Mouse (Mus musculus): ENCODE measurements around the gene Nfib.

Nfib gene

GRCm38 (mm10) chr4:82623081-82623538 is 82.4 kb downstream of the Nfib start:
- no peak for DNase-seq

- DNase-seq = peak; percentile 88
These were observed 83.2 kb downstream of the Nfib start for GRCm38 (mm10) chr4:82622321-82622836.

GRCm38 (mm10) chr4:82619539-82619941 is 86.0 kb downstream of the Nfib start:
- DNase-seq = peak; percentile 41

GRCm38 (mm10) chr4:82619003-82619402 is 86.5 kb downstream of the Nfib start:
- no peak for DNase-seq

- no peak for DNase-seq
These were observed 88.3 kb downstream of the Nfib start for GRCm38 (mm10) chr4:82617257-82617656.

GRCm38 (mm10) chr4:82615712-82616111 is 89.8 kb downstream of the Nfib start:
- no peak for DNase-seq

GRCm38 (mm10) chr4:82614466-82614805 is 91.1 kb downstream of the Nfib start:
- DNase-seq = no peak

GRCm38 (mm10) chr4:82613606-82614465 is 91.7 kb downstream of the Nfib start:
- peak; percentile 48 for DNase-seq

- DNase-seq = no peak
These were observed 95.9 kb downstream of the Nfib start for GRCm38 (mm10) chr4:82609676-82610075.

GRCm38 (mm10) chr4:82608768-82609610 is 96.6 kb downstream of the Nfib start:
- no peak for DNase-seq

- no peak for DNase-seq
These were observed 98.3 kb downstream of the Nfib start for GRCm38 (mm10) chr4:82607266-82607665.

- no peak for DNase-seq
These were observed 99.2 kb downstream of the Nfib start for GRCm38 (mm10) chr4:82606351-82606750.

GRCm38 (mm10) chr4:82605034-82605784 is 100.3 kb downstream of the Nfib start:
- no peak for DNase-seq

GRCm38 (mm10) chr4:82604501-82604900 is 101.0 kb downstream of the Nfib start:
- DNase-seq = no peak

GRCm38 (mm10) chr4:82600636-82601035 is 104.9 kb downstream of the Nfib start:
- DNase-seq = no peak

GRCm38 (mm10) chr4:82598436-82598835 is 107.1 kb downstream of the Nfib start:
- no peak for DNase-seq

- DNase-seq = no peak
These were observed 111.6 kb downstream of the Nfib start for GRCm38 (mm10) chr4:82593681-82594666.

- peak; percentile 9 for DNase-seq
These were observed 113.2 kb downstream of the Nfib start for GRCm38 (mm10) chr4:82592086-82593030.

- peak; percentile 69 for DNase-seq
These were observed 116.1 kb downstream of the Nfib start for GRCm38 (mm10) chr4:82589345-82589890.

GRCm38 (mm10) chr4:82588718-82589117 is 116.8 kb downstream of the Nfib start:
- DNase-seq = no peak
